Mouse (Mus musculus) thymus, postnatal 0 days (tissue): ENCODE results near the gene Boc. TPM values are rescaled to one million over a fixed set of nuclear protein-coding genes. Genes with fewer than 3 reads are reported as not detected.

ENCODE experiments used
- DNase-seq: peaks from one replicate; pipeline ENCODE4 v3.0.0-alpha.2; 2015; ENCODE audit warnings: low spot score
- polyA plus RNA-seq: library from polyadenylated mRNA; unstranded; fragments of >200 nt; fragmentation: Nextera tagmentation; extraction: Ambion mirVana; gene quantifications from 2 replicates; pipeline ENCODE4 v1.2.1, GENCODE M21; 2015

The Boc gene
- polyA plus RNA-seq, 1 experiment from 2014 or later: 4.4 TPM

GRCm38 (mm10) chr16:44553861-44554260 lies 4.8 kb downstream of the Boc start:
- DNase-seq: no peak

GRCm38 (mm10) chr16:44552726-44553125 lies 6.0 kb downstream of the Boc start:
- DNase-seq: no peak

- DNase-seq: no peak
Observed at GRCm38 (mm10) chr16:44552036-44552435, 6.7 kb downstream of the Boc start.

GRCm38 (mm10) chr16:44551491-44551890 lies 7.2 kb downstream of the Boc start:
- DNase-seq: no peak

GRCm38 (mm10) chr16:44550843-44551242 lies 7.9 kb downstream of the Boc start:
- DNase-seq: no peak

- no peak for DNase-seq
Observed at GRCm38 (mm10) chr16:44549867-44550679, 8.6 kb downstream of the Boc start.

GRCm38 (mm10) chr16:44549381-44549780 lies 9.3 kb downstream of the Boc start:
- DNase-seq: no peak

- no peak for DNase-seq
Observed at GRCm38 (mm10) chr16:44547976-44548375, 10.7 kb downstream of the Boc start.

GRCm38 (mm10) chr16:44546831-44547230 lies 11.9 kb downstream of the Boc start:
- DNase-seq: peak; percentile 39

- DNase-seq: no peak
Observed at GRCm38 (mm10) chr16:44545939-44546338, 12.8 kb downstream of the Boc start.

- no peak for DNase-seq
Observed at GRCm38 (mm10) chr16:44545153-44545552, 13.5 kb downstream of the Boc start.

- no peak for DNase-seq
Observed at GRCm38 (mm10) chr16:44543098-44543497, 15.6 kb downstream of the Boc start.

- DNase-seq: no peak
Observed at GRCm38 (mm10) chr16:44542029-44542690, 16.5 kb downstream of the Boc start.

- DNase-seq: no peak
Observed at GRCm38 (mm10) chr16:44539611-44540010, 19.1 kb downstream of the Boc start.

GRCm38 (mm10) chr16:44538401-44539395 lies 20.0 kb downstream of the Boc start:
- no peak for DNase-seq

GRCm38 (mm10) chr16:44534122-44534521 lies 24.6 kb downstream of the Boc start:
- no peak for DNase-seq

GRCm38 (mm10) chr16:44533522-44533921 lies 25.2 kb downstream of the Boc start:
- no peak for DNase-seq

- no peak for DNase-seq
Observed at GRCm38 (mm10) chr16:44532851-44533250, 25.8 kb downstream of the Boc start.

- DNase-seq: no peak
Observed at GRCm38 (mm10) chr16:44531239-44531797, 27.4 kb downstream of the Boc start.

- no peak for DNase-seq
Observed at GRCm38 (mm10) chr16:44530829-44531228, 27.9 kb downstream of the Boc start.

- DNase-seq: no peak
Observed at GRCm38 (mm10) chr16:44530191-44530590, 28.5 kb downstream of the Boc start.
